Mouse (Mus musculus) brain, embryonic 14.5 days (tissue): ENCODE data around the gene Jhy. TPM values are rescaled to one million over a fixed set of nuclear protein-coding genes. Genes with fewer than 3 reads are reported as not detected.

ENCODE experiments used
- DNase-seq: peaks from one replicate; pipeline ENCODE4 v3.0.0-alpha.2; 2011; ENCODE audit warnings: low read depth
- CTCF ChIP-seq: fragments of 200-500 bp; IDR thresholded peaks from 2 replicates; pipeline ENCODE4 v1.5.1; 2012; ENCODE audit warnings: inconsistent platforms, mild to moderate bottlenecking, moderate library complexity, borderline replicate concordance; ENCODE audit not compliant: insufficient read depth, insufficient read length; ENCODE audit errors: extremely low read depth
- POLR2A ChIP-seq: fragments of 200-500 bp; IDR thresholded peaks from 2 replicates; pipeline ENCODE4 v1.6.1; 2012; ENCODE audit warnings: mild to moderate bottlenecking, inconsistent platforms, borderline replicate concordance; ENCODE audit not compliant: poor library complexity, insufficient read depth, insufficient read length, severe bottlenecking; ENCODE audit errors: extremely low read depth
- polyA plus RNA-seq: library from polyadenylated mRNA; depleted of rRNA; stranded (reverse); fragments of >200 nt; gene quantifications from 2 replicates; pipeline ENCODE4 v1.2.3, GENCODE M21; 2012; rRNA removed

Gene Jhy
- polyA plus RNA-seq, 1 experiment: 1.1 TPM

- no peak for DNase-seq
- TF ChIP-seq CTCF (no peak), POLR2A (no peak)
Measured at GRCm38 (mm10) chr9:40874961-40875360, 89.0 kb downstream of the Jhy start.

GRCm38 (mm10) chr9:40873556-40874470, 90.1 kb downstream of the Jhy start, which contains the start of gene Bsx:
Gene Bsx (plus strand): TSS chr9:40874127.
- no peak for TF ChIP-seq POLR2A
- TF ChIP-seq CTCF: no peak
- peak; percentile 83 for DNase-seq

GRCm38 (mm10) chr9:40872156-40872478, 91.8 kb downstream of the Jhy start:
- DNase-seq: no peak

GRCm38 (mm10) chr9:40871369-40872155, 92.4 kb downstream of the Jhy start:
- DNase-seq: peak; percentile 52
- TF ChIP-seq CTCF (no peak), POLR2A (no peak)

More at GRCm38 (mm10) chr9:40872156-40872478, 91.8 kb downstream of the Jhy start:
- peak; percentile 33; the same call in 1 of the 2 replicates for TF ChIP-seq CTCF
- no peak for TF ChIP-seq POLR2A

- TF ChIP-seq POLR2A (no peak), CTCF (no peak)
- no peak for DNase-seq
Measured at GRCm38 (mm10) chr9:40870331-40870730, 93.6 kb downstream of the Jhy start.

- TF ChIP-seq CTCF (no peak), POLR2A (no peak)
- peak; percentile 59 for DNase-seq
Measured at GRCm38 (mm10) chr9:40859196-40859595, 104.7 kb downstream of the Jhy start.

- DNase-seq: peak; percentile 85
- TF ChIP-seq CTCF: no peak
- no peak for TF ChIP-seq POLR2A
Measured at GRCm38 (mm10) chr9:40858461-40859160, 105.3 kb downstream of the Jhy start.

- peak; percentile 54 for DNase-seq
- TF ChIP-seq CTCF: no peak
Measured at GRCm38 (mm10) chr9:40851515-40851914, 112.4 kb downstream of the Jhy start.

Other genes starting within 250 kb of the Jhy start
- gene Hspa8, start 163.1 kb downstream of the Jhy start, polyA plus RNA-seq: 2,783 and 3,166 TPM in 2 replicates
- gene Bsx, start 90.0 kb downstream of the Jhy start, polyA plus RNA-seq: 1.5 and 2.5 TPM in 2 replicates
- gene Crtam, start 40.5 kb upstream of the Jhy start, polyA plus RNA-seq: 0.03 and 0.04 TPM in 2 replicates
- 13.1 and 16.3 TPM in 2 replicates for gene Ubash3b, start 197.6 kb upstream of the Jhy start, polyA plus RNA-seq